Mouse (Mus musculus) embryo, embryonic 9.5 days (tissue): ENCODE measurements around the gene Actr3b.
A peak's percentile ranks its signal among the peaks of the same experiment; 100 is the strongest.
"Not testable (repeated sequence)": the region's sequence is repeated elsewhere in the genome, so short reads cannot be mapped to it uniquely, and the experiment has no call there.

Experiments
- DNase-seq: peaks from one replicate; pipeline ENCODE4 v3.0.0-alpha.2; 2017; ENCODE audit errors: extremely low spot score

The Actr3b gene

DNA sequence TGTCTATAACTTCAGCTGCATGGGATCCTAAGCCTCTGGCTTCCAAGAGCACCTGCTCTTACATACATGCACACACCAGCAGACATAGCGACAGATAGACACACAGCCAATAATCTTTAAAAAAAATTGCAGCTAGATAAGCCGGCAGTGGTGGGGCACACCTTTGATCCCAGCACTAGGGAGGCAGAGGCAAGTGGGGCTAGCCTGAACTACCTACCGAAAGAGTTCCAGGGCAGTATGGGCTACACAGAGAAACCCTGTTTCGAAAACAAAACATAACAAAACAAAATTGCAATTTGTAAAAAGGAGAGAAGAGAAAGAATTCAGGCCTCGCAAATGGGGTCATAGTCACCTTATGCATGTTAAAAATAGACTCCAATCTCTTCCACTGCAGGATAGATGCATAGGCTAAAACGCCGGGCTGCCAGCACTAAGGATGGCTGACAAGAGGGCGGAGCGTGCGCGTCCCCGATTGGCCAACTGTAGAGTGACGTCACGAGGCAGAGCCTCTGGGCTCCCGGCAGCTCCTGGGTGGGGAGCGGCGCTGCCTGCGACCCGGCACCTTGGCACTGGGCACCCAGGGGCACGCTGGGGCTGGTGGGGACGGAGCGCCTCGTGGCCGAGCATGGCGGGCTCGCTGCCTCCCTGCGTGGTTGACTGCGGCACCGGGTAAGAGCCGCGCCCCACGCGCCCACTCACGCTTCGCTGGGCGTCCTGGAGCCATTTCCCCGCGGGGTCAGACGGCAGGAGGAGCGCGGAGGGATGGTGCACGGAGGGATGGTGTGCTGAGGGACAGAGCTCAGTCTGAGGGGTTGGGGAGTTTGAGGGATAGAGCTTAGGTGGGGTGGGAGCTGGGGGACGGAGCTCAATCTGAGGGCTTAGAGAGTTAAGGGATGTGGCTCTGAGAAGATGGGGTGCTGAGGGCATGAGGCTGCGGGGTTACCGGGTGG lies at the start of gene Actr3b:
TSS of gene Actr3b (plus strand) at position 538 of the 950 bp plus-strand sequence.
- peak; percentile 82 for DNase-seq

DNA sequence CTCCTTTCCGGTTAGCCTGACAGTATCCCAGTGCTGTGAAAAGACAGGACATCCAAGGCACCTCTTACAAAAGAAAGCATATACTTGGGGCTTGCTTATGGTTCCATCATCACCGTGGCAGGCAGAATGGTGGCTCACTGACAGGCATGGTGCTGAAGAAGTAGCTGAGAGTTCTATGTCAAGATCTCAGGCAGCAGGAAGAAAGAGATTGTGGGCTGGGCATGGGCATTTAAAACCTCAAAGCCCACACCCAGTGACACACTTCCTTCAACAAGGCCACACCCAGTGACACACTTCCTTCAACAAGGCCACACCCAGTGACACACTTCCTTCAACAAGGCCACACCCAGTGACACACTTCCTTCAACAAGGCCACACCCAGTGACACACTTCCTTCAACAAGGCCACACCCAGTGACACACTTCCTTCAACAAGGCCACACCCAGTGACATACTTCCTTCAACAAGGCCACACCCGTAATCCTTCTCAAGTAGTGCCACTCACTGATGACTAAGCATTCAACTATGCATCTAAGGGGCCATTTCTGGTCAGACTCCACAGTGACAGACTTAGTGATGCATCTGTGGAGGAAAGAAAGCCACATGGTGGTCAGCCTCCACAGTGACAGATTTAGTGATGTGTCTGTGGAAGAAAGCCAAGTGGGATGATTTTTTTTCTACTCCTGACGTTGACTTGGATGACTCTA lies 46.6 kb upstream of the Actr3b start:
- not testable (repeated sequence) for DNase-seq

DNA sequence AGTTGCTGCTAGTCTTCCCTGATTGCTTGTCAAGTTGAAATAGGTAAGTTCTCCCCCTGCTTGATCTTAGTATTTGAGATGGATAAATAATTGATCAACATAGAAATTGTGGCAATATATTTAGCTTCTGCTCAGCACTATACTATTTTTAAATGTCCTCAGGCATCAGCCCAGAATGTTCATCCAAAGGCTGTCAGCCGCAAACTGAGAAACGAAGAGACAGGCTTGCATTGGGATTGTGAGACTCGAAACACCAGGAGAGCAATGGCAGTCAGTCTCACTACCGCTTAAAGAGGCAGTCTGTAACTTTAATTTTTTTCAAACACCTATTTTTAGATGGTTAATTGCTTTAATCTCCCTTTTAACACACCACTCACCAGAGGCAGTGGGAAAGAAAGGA lies 40.4 kb upstream of the Actr3b start:
- no peak for DNase-seq

DNA sequence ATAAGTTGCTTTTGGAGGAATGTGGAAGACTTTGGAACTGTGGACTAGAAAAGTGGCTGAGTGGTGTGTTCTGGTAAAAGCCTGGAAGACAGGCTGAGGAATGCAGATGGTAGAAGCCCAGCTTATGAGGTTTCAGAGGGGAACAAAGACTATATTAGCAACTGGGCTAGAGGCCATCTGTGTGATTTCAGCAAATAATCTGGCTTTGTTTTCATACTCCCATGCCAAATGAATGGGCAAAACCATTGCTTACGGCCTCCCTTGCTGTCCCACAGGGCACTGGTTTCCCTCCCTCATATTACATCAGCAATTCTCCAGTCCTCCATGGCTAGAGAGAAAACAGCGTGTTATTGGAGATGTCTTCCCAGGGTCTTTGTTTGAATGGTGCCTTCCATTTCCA lies 36.8 kb upstream of the Actr3b start:
- no peak for DNase-seq

DNA sequence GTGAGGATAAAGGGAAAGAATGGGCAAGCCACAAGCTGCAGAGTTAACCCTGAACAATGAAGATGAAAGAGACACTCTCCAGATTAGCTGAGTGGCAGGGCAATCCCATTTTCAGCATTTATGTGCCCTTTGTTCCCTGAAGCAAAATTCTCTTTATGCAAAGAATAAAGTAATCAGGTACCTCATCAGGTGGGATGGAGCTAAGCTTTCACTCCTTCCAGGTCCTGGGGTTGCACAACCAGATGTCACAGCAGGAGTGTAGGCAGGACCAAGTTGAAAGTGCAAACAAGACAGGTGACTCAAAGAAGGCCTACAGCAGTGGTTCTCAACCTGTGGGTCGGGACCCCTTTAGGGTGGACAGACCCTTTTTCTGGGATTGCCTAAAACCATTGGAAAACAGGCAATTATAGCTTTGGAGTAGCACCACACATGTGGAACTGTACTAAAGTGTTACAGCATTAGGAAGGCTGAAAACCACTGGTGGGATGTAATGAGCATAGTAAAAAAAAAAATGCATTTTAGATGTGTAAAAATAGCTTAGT lies 35.6 kb upstream of the Actr3b start:
- no peak for DNase-seq

DNA sequence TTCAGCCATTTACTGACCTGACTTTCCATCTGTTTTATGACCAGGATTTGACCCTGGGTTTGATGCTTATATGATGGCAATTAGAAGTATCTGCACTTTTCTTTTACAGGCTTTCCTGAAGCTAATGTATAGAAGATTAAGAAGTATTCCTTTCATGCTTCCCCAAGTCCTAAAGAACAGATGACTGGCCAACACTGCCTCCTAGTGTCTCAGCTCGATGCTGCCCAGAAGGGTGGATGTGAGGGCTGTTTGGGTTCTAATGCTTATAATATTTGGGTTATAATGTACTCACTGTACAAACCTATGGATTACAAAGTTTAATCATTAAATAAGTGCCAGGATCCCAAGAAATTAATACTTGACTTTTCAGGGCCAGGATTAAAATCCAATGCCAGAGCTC lies 25.5 kb upstream of the Actr3b start:
- peak; percentile 30 for DNase-seq

DNA sequence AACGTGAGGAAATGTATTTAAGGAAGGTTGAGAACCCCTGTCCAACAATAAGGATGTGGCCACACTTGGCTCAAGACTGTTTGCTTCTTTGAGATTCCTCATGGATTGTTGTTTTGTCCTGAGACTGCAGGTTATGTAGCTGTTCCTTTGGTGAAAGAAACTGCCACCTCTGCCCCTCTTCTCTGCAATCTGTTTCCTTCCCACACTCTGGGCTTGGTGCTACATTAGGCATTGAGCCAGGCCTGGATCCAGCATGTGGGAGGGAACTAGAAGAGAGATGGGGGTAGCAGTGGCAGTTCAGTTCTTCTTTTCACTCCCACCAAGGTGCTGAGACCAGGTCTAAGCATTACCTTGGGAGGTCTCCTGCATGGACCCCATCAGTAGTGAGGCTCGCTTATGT lies 23.9 kb upstream of the Actr3b start:
- no peak for DNase-seq

DNA sequence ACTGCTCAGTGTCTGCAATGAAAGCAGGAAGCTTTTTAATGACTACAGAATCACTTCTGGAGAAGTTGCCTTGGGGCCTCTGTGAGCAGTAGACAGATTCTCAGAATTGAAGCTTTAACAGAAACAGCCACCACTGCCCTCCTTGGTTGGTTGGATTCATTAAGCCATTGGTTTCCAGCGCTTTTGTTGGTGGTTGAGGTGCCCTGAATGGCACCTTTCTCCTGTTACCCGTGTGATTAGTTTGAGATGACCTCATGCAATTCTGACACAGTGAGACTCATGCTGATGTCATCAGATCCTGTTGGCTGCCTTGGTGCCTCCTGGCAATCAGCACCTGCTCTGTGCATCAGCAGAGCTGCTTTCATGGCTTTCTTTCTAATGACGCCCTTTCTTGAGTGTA lies 21.3 kb upstream of the Actr3b start:
- DNase-seq, result no peak

DNA sequence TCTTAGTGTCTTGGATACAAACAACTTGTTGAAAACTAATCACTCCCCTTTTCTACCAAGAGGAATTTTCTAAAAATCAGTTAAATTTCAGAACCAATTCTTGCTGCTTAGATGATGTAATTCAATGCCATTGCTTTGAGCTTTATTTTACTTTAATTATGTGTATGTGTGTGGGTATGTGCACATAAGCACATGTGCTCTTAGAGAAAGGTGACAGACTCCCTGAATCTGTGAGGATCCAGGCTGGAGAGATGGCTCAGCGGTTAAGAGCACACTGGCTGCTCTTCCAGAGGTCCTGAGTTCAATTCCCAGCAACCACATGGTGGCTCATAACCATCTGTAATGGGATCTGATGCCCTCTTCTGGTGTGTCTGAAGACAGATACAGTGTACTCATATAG lies 20.9 kb upstream of the Actr3b start:
- not testable (repeated sequence) for DNase-seq

DNA sequence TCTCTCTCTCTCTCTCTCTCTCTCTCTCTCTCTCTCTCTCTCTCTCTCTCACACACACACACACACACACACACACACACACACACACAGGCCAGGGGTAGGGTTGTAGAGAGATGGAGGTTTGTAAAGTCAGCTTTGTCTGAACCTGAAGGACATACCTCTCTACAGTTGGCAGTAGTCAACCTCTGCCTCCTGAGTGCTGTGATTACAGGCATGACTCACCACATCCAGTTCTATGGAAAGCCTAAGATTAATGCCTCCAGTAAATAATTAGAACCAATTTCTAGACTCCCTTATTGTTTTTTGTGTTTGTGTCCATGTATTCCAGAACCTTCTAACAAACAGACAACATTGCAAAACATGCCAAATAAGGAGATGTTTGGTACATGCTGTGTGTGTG lies 11.9 kb upstream of the Actr3b start:
- DNase-seq, result no peak

DNA sequence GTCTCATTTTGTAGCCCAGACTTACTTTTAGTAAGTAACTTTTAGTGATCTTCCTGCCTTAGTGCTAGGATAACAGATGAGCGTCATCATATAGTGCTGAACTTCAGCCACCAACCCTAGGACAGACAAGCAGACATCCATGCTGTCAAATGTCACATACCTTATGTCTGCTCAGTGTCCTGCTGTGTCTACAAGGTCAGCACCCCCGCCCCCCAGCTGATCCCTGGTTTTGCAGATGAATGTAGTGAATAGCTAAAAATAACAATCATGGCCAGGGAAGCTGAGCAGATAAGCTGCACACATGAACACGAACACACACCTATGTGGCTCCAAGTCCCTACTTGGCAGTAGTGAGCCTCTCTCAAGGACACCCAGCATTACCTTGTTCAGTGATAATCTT lies 11.2 kb upstream of the Actr3b start:
- DNase-seq, result no peak

DNA sequence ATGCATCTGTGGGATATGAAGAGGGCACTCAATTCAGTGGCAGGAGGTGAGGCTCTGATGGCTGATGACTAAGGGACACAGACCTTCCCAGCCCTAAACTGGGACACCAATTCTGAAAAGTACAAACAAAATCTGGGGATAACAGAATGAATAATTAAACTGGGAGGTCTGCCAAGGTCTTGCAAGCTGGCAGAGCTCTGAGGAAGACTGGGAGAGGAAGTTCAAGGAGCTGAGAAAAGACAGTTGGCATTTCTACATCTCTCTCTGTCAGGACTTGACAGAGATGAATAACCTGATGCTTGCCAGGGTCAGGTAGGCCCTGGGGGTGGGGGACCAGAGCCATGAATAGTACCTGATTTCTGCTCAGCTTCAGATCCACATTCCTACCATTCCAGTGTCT lies 8.2 kb upstream of the Actr3b start:
- DNase-seq, result no peak

DNA sequence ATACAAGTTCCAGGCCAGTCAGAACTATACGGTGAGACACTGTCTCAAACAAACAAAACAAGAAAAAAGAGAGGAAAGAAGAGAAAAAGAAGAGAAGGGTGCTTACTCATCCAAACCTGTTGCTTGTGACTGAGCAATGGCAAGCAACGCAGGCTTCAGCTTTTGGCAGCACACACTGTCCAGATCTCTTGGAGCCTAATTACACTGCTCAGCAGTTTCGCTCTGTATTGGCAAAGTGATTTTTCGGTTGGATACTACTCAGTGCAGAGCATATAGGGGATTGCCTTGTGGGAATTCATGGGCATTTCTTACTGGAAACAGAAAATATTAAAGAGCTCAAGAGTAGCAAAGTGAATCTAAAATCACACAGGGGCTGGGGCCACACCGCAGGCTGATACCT lies 6.9 kb upstream of the Actr3b start:
- no peak for DNase-seq

DNA sequence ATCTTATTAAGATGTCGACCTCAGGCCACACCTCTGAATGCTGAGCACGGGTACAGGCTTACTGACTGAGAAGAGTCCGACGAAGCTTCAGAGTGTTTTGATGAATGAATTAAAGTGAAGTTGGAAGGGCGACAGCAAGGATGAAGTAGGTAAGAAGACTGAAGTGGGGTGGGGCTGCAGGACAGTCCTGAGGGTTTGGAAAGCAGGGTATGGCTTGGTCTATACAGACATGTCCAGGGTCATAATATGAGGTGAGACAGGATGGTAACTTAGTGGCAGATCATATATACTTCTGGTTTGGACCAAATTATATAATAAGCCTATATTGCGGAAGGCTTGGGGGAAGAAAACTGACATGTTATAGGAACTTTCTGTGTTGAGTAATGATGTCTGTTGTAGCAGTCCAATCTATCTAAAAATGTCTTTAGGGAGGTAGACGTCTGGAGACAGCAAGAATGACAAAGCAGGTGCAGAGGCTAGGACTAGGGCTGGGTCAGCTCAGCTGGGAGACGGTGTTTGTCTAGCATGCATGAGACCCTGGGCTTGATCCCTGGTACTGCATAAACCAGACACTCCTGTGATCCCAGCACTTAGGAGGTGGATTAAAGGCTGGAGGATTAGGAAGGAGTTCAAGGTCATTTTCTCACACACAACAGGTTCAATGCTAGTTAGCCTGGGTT lies 6.1 kb upstream of the Actr3b start:
- DNase-seq, result no peak

DNA sequence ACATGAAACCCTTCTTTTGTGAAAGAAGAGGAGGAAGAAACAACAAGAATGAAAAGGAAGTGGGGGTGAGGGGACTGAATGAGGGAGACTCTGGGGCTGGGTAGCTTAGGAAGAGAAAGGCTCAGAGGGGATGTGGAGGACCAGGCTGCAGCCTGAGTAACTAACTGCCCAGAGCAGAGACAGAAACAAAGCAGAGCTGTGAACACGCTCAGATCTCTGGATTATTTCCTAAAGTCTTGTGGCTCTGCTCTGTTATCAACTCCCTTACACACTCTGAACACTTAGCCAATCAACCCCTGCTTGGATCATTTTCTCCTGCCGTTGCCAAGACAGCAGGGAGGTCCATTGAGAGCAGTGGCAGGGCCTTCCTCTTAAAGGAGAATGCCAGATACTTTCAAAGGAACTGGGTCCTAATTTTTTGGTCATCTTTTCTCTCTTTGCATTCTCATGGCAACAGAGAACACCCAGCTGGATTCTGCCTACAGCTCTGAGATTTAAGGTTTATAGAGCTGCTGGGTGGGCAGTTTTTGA lies 5.5 kb upstream of the Actr3b start:
- no peak for DNase-seq

DNA sequence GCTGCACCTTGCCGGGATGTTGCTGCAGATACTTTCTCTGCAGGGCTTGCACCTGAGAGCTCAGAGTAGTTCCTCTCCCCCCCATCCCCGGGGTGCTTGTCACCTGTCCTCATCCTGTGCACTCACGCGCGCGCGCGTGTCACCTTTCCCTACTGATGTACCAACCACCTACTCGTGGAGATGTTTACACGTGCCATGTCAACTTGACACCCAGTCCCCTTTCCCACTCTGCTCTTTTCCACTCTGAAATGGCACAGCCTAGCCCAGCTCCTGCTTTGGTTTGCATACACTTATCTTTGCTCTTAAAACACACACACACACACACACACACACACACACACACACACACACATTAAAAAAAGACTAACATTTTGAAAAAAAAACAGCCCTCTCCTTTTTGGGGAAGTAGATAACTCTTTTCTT lies 624 bp downstream of the Actr3b start:
- no peak for DNase-seq

DNA sequence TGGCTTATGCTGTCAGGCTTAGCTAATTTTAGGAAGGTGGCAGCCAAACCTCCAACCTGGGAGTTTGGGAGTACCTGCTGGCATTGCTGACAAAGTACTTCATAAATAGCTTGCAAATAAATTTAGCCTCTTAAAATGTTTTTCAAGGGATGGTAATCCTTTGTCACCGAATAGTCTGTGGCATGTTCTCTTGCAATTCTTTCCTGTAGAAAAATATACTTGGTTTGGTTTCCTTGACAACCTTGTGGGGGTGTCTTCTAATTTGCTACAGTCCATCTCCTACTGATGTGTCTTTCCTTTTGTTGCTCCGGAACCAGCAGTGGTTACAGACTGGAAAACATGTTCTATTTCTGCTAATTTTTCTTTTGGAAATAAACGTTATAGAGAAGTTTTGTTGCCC lies 1.1 kb downstream of the Actr3b start:
- DNase-seq, result no peak

DNA sequence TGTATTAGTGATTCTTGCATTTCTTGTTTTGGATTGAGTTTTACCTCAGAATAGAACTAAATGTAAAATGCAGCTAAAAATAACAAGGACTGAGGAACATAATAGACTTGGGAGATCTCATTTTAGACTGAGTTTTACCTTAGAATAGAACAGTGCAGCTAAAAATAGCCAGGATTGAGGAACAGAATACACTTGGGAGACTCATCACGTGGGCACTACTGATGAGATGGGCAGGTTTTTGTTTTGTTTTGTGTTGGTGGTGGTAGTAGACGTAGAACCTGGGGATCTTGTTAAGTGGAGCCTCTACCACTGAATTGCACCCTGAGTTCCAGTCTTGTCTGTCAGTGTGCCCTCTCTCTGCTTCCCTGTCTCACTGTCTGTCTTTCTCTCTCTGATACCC lies 2.1 kb downstream of the Actr3b start:
- no peak for DNase-seq

DNA sequence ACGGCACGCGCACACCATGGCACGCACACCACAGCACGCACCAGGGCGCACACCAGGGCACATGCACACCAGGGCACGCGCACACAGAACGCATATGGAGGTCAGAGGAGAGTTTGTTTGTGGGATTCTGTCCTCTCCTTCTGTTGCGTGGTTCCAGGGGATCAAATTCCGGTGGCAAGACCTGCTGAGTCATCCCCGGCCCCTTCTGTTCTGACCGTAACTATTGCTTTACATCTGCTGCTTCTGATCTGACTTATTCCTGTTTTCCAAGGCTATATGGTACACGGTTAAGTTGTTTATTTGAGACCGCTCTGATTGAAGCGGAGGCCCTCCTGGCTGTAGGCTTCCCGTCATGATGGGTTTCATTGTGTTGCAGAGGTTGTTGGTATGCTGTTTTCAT lies 9.2 kb downstream of the Actr3b start:
- DNase-seq, result no peak

DNA sequence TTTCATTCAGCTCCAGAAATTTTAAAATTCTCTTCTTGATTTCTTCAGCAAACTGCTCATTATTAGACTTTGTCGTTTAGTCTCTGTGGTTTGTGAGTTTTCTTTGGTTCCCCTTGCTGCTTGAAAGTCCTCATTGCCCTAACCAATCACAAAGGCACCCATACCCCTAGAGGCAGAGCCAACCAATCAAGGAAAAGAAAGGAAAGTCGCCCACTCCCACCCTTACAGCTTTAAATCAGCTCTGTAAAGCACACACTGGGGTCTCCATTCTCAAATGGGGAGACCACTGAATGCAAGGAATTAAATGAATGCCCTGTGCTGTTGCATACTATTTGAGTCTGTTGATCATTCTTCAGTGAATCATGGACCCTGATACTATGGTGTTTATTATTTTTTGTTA lies 9.6 kb downstream of the Actr3b start:
- DNase-seq, result no peak

DNA sequence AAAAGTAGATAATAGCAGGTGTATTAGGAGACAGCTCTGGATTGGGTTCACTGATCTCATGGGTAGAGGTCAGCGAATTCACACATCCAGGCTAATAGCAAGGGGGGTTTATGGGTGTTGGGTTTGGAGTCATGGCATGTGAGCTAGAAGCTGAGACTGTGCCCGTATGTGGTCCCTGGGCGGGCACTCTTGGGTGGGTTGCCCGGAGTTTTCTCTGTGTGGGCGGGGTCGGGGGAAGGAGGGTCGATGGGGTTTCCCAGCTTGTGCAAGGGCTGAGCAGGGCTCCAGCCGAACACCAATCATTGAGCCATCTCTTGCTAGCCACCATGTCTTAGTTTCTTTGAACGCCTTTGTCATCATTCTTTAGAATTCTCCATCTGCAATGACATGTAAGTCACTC lies 12.7 kb downstream of the Actr3b start:
- no peak for DNase-seq
